Mouse (Mus musculus): Measurements from ENCODE around the gene Gja4. TPM values are rescaled to one million over a fixed set of nuclear protein-coding genes. Genes with fewer than 3 reads are reported as not detected.
A peak's percentile ranks its signal among the peaks of the same experiment; 100 is the strongest.

Gene Gja4
- polyA plus RNA-seq, 1 experiment from 2014 or later: 11.3 TPM

DNA sequence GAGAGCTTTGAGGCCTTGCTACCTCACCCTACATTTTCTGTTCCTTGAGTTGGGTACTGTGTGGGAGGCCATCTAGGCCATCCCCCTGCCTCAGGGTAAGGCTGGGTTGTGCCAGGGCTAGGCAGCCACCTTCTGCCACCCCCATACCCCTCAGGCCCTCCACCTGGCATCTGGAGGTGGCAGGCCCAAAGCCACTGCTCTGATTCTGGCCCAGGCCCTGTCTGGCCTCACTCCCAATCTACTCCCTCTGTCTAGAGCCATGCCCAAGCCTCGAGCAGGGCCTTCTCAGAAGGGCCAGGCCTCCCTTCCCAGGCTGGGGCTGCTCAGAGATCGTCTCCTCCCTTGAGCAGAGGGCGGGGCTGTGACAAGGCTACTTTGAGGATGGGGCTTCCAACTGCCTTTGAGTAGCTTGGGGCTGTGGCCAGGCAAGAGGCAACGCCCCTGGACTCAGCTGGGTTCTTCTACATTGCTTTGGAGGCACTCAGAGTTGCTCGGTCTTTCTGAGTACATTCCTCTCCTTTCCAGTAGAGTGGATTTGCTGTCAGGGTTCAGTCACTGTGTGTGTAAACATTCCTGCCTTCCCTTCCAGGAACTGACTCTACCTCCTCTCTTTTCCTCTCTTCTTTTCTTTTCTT is 21.1 kb upstream of the Gja4 start:
- WGBS: 42% methylated on average over 5 of the region's 5 CpGs
- Histone ChIP-seq H3K36me3 (replicated peaks) (no peaks in the 10 kb centered on the region), H3K27ac (no peak overlapping the region), H3K27me3 (peaks cover 35% of the 10 kb centered on the region), H3K4me3 (replicated peaks) (no peak overlapping the region), H3K9me3 (no peaks in the 10 kb centered on the region), H3K4me2 (no peak overlapping the region), H3K4me1 (peaks cover 18% of the 10 kb centered on the region), H3K9ac (no peak overlapping the region)
- ATAC-seq (ENCODE audit: low FRiP score): no peak

DNA sequence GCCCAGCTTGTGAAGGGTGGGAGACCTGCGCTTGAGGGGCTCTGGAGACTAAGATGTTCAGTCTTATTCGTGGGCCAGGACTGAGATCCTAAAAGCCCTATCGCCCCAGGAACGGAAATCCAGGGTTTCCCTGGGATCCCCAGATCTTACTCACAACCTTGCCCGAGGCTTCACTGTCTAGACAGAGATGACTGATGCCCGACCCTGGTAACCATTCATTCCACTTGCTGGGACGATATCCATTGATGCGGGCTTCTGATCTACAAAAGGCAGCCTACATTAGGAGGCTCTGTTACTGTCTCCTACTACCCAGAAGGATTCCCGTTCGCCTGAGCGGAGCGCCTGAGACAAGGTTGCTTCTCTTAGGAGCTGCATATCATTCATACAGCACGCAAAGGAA is 17.3 kb upstream of the Gja4 start:
- no peaks in the 10 kb centered on the region for H3K9me3 ChIP-seq
- H3K4me1 ChIP-seq: peaks cover 26% of the 10 kb centered on the region
- H3K4me3 ChIP-seq (replicated peaks): no peak overlapping the region
- H3K36me3 ChIP-seq (replicated peaks): no peaks in the 10 kb centered on the region
- no peak overlapping the region for H3K9ac ChIP-seq
- WGBS: 20% methylated on average over 13 of the region's 13 CpGs
- no peak overlapping the region for H3K4me2 ChIP-seq
- H3K27me3 ChIP-seq: peaks cover 66% of the 10 kb centered on the region
- no peak for ATAC-seq (ENCODE audit: low FRiP score)
- no peak overlapping the region for H3K27ac ChIP-seq

DNA sequence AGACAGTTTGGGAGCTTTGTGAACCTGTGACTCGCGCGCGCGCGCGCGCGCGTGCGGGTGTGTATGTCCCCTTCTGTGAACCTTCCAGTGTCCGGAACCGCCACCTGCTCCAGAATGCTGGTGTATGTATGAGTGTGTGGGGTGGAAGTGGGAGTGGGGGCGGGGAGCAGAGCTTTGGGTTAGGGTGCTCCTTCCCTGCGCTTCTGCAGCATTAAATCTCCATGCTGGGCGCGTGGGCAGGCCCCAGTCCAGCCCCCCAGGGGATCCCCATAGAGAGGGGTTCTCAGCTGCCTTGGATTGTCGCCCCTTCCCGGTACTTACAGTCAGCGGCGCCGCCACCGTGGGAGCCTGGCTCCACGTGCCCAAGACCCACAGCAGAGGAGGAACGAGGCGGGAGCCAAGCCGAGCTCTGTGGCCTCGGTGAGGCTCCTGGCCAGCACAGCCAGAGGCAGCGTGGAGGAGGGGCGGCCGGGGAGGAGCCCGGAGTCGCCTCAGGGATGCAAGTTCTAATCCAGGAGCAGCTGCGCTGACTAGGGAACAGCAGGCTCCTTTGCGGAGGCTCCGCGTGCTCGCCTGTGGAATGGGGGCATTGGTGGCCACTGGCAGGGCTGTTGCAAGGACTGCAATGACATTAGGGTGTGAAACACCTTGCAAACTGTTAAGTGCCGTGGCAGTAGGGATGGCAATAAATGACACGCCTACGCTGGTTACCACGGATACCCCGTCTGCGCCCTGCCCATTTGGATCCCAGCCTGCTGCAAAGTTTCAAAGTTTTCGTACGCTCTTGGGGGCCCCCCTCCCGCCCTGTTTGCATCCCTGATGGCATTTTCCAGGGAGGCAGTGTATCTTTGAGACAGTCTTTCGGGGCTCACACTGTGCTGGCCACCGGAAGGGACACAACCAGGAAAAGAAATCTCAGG is 16.6 kb upstream of the Gja4 start, which contains the start of gene Gjb3:
Gene Gjb3 (minus strand): TSS at position 664 of the 920 bp plus-strand sequence.
- Histone ChIP-seq H3K4me2 (peak within 1 kb of the TSS; percentile 43), H3K4me3 (replicated peaks) (peak within 1 kb of the TSS; percentile 20), H3K9ac (no peak within 1 kb of the TSS), H3K4me1 (peaks cover 26% of the 10 kb centered on the region), H3K27me3 (peaks cover 72% of the 10 kb centered on the region), H3K27ac (no peak within 1 kb of the TSS), H3K9me3 (no peaks in the 10 kb centered on the region), H3K36me3 (replicated peaks) (no peaks in the 10 kb centered on the region)
- no peak for ATAC-seq (ENCODE audit: low FRiP score)
- WGBS: 2% methylated on average over 48 of the region's 49 CpGs

DNA sequence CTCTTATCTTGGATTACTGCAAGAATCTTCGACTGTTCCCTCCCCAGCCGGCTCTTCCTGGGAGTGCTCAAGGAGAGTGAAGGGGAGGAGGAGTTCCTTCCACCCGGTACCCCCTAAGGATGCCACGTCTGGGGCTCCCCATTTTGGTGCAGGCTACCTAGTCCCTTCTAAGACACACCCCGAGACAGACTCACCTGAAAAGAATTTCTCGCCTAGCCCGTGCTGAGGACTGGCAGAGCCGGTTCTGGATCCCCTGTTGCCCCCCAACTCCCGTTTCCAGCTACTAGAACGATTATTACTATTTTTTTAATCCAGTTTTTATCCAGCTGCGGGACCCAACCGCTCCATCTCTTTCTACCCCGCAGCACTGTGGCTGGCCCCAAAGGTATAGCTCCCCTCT is 15.9 kb upstream of the Gja4 start:
- WGBS: under 1% methylated on average over 13 of the region's 13 CpGs
- H3K4me1 ChIP-seq: peaks cover 26% of the 10 kb centered on the region
- no peaks in the 10 kb centered on the region for H3K36me3 ChIP-seq (replicated peaks)
- no peak overlapping the region for H3K27ac ChIP-seq
- H3K4me3 ChIP-seq (replicated peaks): peak overlapping the region; percentile 20
- peak overlapping the region; percentile 43 for H3K4me2 ChIP-seq
- no peaks in the 10 kb centered on the region for H3K9me3 ChIP-seq
- H3K9ac ChIP-seq: no peak overlapping the region
- no peak for ATAC-seq (ENCODE audit: low FRiP score)
- peaks cover 78% of the 10 kb centered on the region for H3K27me3 ChIP-seq

DNA sequence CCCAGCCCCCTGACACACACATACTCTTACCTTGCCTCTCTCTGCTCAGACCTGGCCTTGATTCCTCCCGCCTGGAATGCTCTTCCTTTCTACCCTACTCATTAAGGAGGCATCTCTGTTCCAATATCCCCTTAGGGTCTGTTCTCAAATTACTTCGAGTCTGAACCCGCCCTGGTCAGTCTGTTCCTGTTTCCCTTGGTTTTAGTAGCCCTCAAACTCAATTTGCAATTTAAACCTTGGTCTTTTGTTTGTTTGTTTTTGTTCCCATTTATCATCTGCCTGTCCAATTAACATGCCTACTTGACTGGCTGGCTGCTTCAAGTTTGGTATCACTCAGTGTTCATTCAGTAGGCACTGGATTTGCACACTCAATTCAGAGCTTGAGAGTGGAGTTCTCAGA is 15.2 kb upstream of the Gja4 start:
- WGBS: 18% methylated on average over 3 of the region's 3 CpGs

DNA sequence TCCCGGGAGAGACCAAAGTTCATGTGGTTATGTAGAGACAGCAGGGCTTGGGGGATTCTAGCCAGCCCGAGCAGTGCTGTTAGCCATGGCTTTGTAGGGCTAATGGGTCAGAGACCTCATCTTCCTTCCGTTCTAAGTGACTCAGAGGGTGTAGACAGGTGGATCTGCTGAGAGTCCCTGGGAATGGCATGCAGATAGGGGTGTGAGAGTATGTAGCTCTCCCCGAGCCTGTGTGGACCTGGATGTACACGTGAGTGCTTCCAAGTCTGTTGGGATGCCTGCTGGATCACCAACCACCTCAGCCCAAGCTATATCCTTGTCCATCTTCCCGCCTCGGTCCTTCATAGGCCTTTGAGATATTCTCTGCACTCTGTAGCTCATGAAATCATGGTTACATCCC is 14.5 kb upstream of the Gja4 start:
- WGBS: 71% methylated on average over 7 of the region's 7 CpGs
- no peak overlapping the region for H3K27ac ChIP-seq
- no peaks in the 10 kb centered on the region for H3K9me3 ChIP-seq
- ATAC-seq (ENCODE audit: low FRiP score): no peak
- peaks cover 80% of the 10 kb centered on the region for H3K27me3 ChIP-seq
- no peaks in the 10 kb centered on the region for H3K36me3 ChIP-seq (replicated peaks)
- peaks cover 24% of the 10 kb centered on the region for H3K4me1 ChIP-seq
- H3K9ac ChIP-seq: no peak overlapping the region
- no peak overlapping the region for H3K4me2 ChIP-seq
- no peak overlapping the region for H3K4me3 ChIP-seq (replicated peaks)

More for the DNA sequence above, 15.2 kb upstream of the Gja4 start:
- Histone ChIP-seq H3K4me2 (no peak overlapping the region), H3K27ac (no peak overlapping the region), H3K27me3 (peaks cover 82% of the 10 kb centered on the region), H3K36me3 (replicated peaks) (no peaks in the 10 kb centered on the region), H3K9ac (no peak overlapping the region), H3K9me3 (no peaks in the 10 kb centered on the region), H3K4me3 (replicated peaks) (no peak overlapping the region), H3K4me1 (peaks cover 26% of the 10 kb centered on the region)
- no peak for ATAC-seq (ENCODE audit: low FRiP score)

DNA sequence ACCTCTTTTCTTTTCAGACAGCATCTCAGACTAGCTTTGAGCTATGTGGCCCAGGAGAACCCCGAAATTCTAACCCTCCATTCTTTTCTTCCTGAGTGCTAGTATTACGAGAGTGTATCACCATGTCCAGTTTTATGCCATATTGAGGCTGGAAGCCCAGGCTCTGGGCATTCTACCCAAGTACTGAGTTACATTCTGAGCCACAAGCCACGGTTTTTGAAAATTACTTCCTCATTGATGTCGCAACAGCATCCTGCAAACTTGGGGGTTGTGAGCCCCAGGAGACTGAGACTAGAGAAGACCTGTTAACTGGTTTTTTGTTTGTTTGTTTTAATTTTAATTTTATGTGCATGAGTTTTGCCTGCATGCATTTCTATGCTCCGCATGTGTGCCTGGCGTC is 13.9 kb upstream of the Gja4 start:
- Histone ChIP-seq H3K4me3 (replicated peaks) (no peak overlapping the region), H3K4me2 (no peak overlapping the region), H3K27me3 (peaks cover 77% of the 10 kb centered on the region), H3K9ac (no peak overlapping the region), H3K27ac (no peak overlapping the region), H3K36me3 (replicated peaks) (no peaks in the 10 kb centered on the region), H3K9me3 (no peaks in the 10 kb centered on the region), H3K4me1 (peaks cover 24% of the 10 kb centered on the region)
- 81% methylated on average over 6 of the region's 6 CpGs for WGBS
- ATAC-seq (ENCODE audit: low FRiP score): no peak

DNA sequence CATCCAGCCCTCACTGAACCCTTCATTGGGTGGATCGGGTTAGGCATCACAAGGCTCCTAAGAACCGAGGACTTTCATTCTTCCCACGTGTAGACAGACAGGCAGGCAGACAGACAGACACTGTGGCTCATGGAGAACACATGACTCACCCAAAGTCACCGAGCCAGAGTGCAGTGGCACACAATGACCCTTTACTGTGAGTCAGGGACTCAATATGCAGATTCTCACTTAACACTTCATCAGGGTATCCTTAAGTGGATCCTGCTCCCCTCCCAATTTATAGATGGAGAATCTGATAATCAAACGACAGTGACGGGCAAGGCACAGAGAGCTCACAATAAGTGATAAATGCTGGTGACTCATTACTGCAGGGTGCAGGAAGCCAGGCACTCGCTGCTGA is 13.4 kb upstream of the Gja4 start:
- Histone ChIP-seq H3K4me1 (peaks cover 24% of the 10 kb centered on the region), H3K36me3 (replicated peaks) (no peaks in the 10 kb centered on the region), H3K27me3 (peaks cover 72% of the 10 kb centered on the region), H3K9ac (no peak overlapping the region), H3K27ac (no peak overlapping the region), H3K4me2 (no peak overlapping the region), H3K4me3 (replicated peaks) (no peak overlapping the region), H3K9me3 (no peaks in the 10 kb centered on the region)
- 75% methylated on average over 7 of the region's 7 CpGs for WGBS
- no peak for ATAC-seq (ENCODE audit: low FRiP score)

DNA sequence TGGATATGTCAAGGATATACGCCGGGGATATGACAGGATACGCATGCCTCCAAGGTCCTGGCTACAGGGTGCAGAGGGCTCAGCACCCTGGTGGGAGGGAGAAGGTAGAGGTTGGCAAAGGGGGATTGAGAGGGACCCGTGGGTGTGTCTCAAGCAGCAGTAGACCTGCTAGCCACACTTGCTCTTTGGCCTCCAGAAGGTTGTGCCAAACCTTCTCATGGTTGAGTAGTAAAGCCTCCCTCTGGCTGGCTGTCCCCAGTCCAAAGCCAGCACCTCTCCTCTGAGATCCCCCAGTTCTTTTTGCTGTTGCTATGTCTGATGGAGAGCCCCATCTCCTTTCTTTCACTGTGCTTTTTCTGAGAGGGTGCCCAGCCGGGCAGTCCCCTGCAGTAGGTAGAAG is 11.4 kb upstream of the Gja4 start:
- no peak for ATAC-seq (ENCODE audit: low FRiP score)
- Histone ChIP-seq H3K4me2 (no peak overlapping the region), H3K4me3 (replicated peaks) (no peak overlapping the region), H3K9ac (no peak overlapping the region), H3K27me3 (peaks cover 52% of the 10 kb centered on the region), H3K4me1 (peaks cover 12% of the 10 kb centered on the region), H3K36me3 (replicated peaks) (no peaks in the 10 kb centered on the region), H3K9me3 (no peaks in the 10 kb centered on the region), H3K27ac (no peak overlapping the region)
- 86% methylated on average over 5 of the region's 5 CpGs for WGBS

DNA sequence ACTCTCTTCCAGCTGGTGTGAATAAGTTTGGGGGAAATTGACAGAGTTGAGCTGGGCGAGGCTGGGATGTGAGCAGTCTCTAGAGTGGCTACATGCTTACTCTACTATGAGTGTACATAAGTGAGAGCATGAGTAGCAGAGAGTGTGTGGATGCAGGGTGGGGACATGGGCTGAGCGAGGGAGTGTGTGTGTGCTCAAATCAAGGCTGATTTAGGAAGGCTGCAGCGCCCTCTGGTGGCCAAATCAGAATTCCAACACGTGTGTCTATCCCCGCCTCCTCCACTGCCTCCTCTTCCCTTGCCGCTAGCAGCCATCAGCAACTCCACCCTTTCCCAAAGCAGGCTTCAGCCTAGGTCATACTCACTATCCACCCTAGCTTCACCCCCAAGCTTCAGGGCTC is 10.9 kb upstream of the Gja4 start:
- no peak overlapping the region for H3K4me2 ChIP-seq
- no peak overlapping the region for H3K9ac ChIP-seq
- H3K36me3 ChIP-seq (replicated peaks): no peaks in the 10 kb centered on the region
- H3K9me3 ChIP-seq: no peaks in the 10 kb centered on the region
- H3K4me3 ChIP-seq (replicated peaks): no peak overlapping the region
- WGBS: 3% methylated on average over 6 of the region's 6 CpGs
- no peak overlapping the region for H3K27ac ChIP-seq
- ATAC-seq (ENCODE audit: low FRiP score): peak; percentile 75; the same call in 1 of the 2 replicates
- H3K4me1 ChIP-seq: peaks cover 6% of the 10 kb centered on the region
- H3K27me3 ChIP-seq: peaks cover 47% of the 10 kb centered on the region

DNA sequence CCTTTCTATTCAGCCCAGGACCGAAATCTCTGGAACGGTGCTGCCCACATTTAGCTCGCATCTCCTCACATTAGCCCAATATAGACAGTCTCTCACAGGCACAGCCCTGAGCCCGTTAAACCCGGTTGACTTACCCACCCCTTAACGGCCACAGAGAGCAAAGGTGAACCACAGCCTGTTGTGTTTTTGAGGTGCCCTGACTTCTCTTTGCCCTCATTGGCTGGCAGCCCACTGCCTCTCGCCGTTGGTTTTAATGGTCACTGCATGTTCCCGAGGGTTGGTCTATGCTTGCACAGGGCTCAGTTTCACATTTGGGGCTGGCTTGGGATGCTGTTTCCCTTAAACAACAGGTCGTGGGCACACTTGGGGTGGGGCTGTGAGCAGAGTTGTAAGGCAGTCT is 10.5 kb upstream of the Gja4 start:
- H3K4me1 ChIP-seq: peaks cover 2% of the 10 kb centered on the region
- no peak overlapping the region for H3K27ac ChIP-seq
- H3K27me3 ChIP-seq: peaks cover 42% of the 10 kb centered on the region
- ATAC-seq (ENCODE audit: low FRiP score): no peak
- no peak overlapping the region for H3K4me3 ChIP-seq (replicated peaks)
- no peaks in the 10 kb centered on the region for H3K36me3 ChIP-seq (replicated peaks)
- no peak overlapping the region for H3K9ac ChIP-seq
- H3K9me3 ChIP-seq: no peaks in the 10 kb centered on the region
- WGBS: 80% methylated on average over 10 of the region's 10 CpGs
- no peak overlapping the region for H3K4me2 ChIP-seq

DNA sequence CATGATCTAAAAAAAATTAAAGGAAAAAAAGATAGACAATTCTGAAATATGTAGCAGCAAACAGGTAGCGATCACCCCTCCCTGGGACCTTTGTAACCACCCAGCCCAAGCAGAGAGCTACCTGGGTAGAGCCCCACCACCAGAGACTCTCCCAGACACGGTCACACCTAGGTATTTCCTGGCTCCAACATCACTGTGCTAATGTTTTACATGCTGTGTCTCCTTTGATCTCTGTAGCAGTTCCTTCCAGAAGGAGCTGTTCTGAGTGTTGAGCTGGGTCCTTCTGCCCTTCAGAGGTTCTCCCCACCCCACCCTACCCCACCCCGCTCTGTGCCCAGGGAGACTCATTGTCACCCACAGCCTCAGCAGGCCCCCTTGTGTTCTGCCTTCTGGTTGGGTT is 9.8 kb upstream of the Gja4 start:
- Histone ChIP-seq H3K27me3 (peaks cover 36% of the 10 kb centered on the region), H3K9ac (no peak overlapping the region), H3K27ac (no peak overlapping the region), H3K9me3 (no peaks in the 10 kb centered on the region), H3K4me3 (replicated peaks) (no peak overlapping the region), H3K4me2 (no peak overlapping the region), H3K4me1 (no peaks in the 10 kb centered on the region), H3K36me3 (replicated peaks) (no peaks in the 10 kb centered on the region)
- 91% methylated on average over 3 of the region's 3 CpGs for WGBS
- no peak for ATAC-seq (ENCODE audit: low FRiP score)

Data from forebrain, embryonic 12.5 days (tissue).